Mouse (Mus musculus) adrenal gland, postnatal 10 days (tissue): Measurements from ENCODE around the gene Gpr15. TPM values are rescaled to one million over a fixed set of nuclear protein-coding genes. Genes with fewer than 3 reads are reported as not detected.
A peak's percentile ranks its signal among the peaks of the same experiment; 100 is the strongest.

Experiments used
- DNase-seq: peaks from one replicate; pipeline ENCODE4 v3.0.0; 2021; ENCODE audit warnings: mixed read lengths
- microRNA-seq: library from miRNA; unstranded; fragments of <30 nt; microRNA quantifications from one replicate; pipeline ENCODE4 v1.2.0, GENCODE M21; 2021
- total RNA-seq, 2 experiments: library from RNA; stranded (reverse); gene quantifications; 2 replicates each; pipeline ENCODE4 v1.2.3; 2021

Gene Gpr15
- total RNA-seq, 2 experiments from 2014 or later: not detected

- DNase-seq: no peak
Observed at GRCm38 (mm10) chr16:58670643-58671042, 48.2 kb downstream of the Gpr15 start.

GRCm38 (mm10) chr16:58669917-58670630 is 48.8 kb downstream of the Gpr15 start, which contains the start of gene Cpox:
Gene Cpox (plus strand): TSS chr16:58670292.
- DNase-seq: peak; percentile 85

GRCm38 (mm10) chr16:58669264-58669663 is 49.6 kb downstream of the Gpr15 start:
- peak; percentile 22 for DNase-seq

GRCm38 (mm10) chr16:58668586-58668985 is 50.3 kb downstream of the Gpr15 start:
- DNase-seq: no peak

Small RNA genes lying within 50 kb of the gene (microRNA-seq; reads per million reads assigned to microRNA genes)
- gene Gm27564: not detected

Other genes with a start within 250 kb of the Gpr15 start
- gene St3gal6, start 194.8 kb downstream of the Gpr15 start, total RNA-seq: 10 to 100 TPM; 23.2 to 29.1 TPM
- not detected for gene Gm813, start 102.1 kb downstream of the Gpr15 start, total RNA-seq
- not detected for gene E330017A01Rik, start 80.3 kb downstream of the Gpr15 start, total RNA-seq
- 10 to 100 TPM; 33.6 to 36.4 TPM for gene Cpox, start 48.8 kb downstream of the Gpr15 start, total RNA-seq
- 10 to 100 TPM; 65.5 to 80.0 TPM for gene Cldnd1, start 8.8 kb upstream of the Gpr15 start, total RNA-seq
- not detected for gene Olfr172, start 44.1 kb upstream of the Gpr15 start, total RNA-seq
- gene Olfr173, start 81.2 kb upstream of the Gpr15 start, total RNA-seq: not detected
- gene Olfr175-ps1, start 107.7 kb upstream of the Gpr15 start, total RNA-seq: not detected
- not detected for gene Olfr177, start 155.7 kb upstream of the Gpr15 start, total RNA-seq
- gene Olfr178, start 173.0 kb upstream of the Gpr15 start, total RNA-seq: not detected
- not detected for gene Olfr181, start 209.7 kb upstream of the Gpr15 start, total RNA-seq
- gene Olfr180, start 210.3 kb upstream of the Gpr15 start, total RNA-seq: not detected